Mouse (Mus musculus): ENCODE measurements around the gene AF067061. TPM values are rescaled to one million over a fixed set of nuclear protein-coding genes. Genes with fewer than 3 reads are reported as not detected.
"Not testable (repeated sequence)": the region's sequence is repeated elsewhere in the genome, so short reads cannot be mapped to it uniquely, and the experiment has no call there.

Gene AF067061
- total RNA-seq (2015; ENCODE audit: low replicate concordance): not detected in 2 replicates
- total RNA-seq (2017; ENCODE audit: low replicate concordance): not detected in 2 replicates

DNA sequence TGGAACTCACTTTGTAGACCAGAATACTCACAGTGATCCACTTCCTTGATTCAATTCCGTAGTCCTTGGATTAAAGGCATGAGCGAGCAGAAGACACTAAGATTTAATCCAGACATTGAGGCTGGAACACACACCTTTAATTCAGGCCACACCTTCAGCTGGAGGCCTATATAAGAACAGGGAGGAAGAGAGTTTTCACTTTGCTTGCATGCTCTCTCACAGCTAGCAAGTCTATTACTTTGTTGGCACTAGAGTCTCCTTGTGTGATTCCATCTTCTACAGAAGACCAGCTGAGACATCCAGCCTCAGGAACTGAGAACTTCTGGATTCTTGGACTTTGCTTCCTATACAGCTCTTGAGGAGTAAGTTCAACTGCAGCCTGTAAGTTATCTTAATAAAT is at the start of gene AF067061:
TSS of gene AF067061 (plus strand) at position 245 of the 400 bp plus-strand sequence.
- not testable (repeated sequence) for ATAC-seq (replicated peaks; ENCODE audit: low FRiP score, poor library complexity, severe bottlenecking)

DNA sequence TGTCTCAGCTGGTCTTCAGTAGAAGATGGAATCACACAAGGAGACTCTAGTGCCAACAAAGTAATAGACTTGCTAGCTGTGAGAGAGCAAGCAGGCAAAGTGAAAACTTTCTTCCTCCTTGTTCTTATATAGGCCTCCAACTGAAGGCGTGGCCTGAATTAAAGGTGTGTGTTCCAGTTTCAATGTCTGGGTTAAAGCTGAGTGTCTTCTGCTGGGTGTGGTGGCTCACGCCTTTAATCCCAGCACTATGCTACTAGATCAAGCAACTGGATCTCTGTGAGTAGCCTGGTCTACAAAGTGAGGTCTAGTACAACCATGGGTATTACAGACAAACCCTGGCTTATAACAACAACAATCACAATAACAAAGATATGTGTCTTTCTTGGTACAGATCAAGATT is 47.1 kb upstream of the AF067061 start, which contains the start of gene Gm21762:
TSS of gene Gm21762 (minus strand) at position 101 of the 400 bp plus-strand sequence.
- ATAC-seq (replicated peaks; ENCODE audit: low FRiP score, poor library complexity, severe bottlenecking): not testable (repeated sequence)

DNA sequence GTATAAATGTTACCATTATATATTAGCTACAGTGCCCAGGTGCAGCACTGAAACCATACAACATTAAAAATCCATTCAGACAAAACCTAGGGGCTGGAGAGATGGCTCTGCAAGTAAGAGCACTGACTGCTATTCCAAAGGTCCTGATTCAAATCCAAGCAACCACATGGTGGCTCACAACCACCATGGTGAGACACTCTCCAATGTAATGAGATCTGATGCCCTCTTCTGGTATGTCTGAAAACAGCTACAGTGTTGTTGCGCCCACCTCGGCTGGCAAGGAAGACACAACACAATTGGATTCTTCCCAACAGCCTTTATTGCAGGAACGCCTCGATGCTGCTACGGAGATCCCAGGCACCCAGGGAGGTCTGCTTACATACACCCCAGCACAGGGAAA is 42.0 kb upstream of the AF067061 start:
- not testable (repeated sequence) for ATAC-seq (replicated peaks; ENCODE audit: low FRiP score, poor library complexity, severe bottlenecking)

DNA sequence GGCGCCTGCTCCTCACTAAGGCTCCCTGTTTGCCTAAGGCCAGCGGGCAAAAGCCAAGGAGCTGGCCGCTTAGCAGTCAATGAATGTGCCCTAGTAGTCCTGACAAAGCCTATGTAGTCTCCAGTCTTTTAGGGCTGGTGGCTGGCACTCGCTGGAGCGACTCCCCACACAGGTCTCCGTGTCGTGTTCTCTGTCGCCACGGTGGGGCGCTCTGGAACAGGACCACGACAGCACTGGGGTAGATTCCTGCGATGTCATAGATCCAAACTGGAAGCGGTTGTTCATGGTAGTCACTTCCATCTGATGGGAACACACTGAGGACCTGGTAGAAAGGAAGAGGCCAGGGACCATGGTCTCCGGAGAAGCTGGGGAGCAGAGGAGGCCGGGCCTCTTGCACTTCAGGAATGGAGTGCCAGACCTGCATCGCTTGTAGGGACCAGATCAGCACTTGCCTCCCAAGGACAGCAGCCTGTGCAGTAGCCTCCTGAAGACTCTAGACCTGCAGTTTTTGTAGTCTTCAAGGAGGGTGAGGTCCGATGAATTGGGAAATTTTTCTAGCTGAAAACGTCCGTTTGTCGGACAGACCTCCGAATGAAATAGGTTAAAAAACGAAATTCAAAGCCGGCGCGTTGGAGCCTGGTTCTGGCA is 39.8 kb upstream of the AF067061 start:
- not testable (repeated sequence) for ATAC-seq (replicated peaks; ENCODE audit: low FRiP score, poor library complexity, severe bottlenecking)

DNA sequence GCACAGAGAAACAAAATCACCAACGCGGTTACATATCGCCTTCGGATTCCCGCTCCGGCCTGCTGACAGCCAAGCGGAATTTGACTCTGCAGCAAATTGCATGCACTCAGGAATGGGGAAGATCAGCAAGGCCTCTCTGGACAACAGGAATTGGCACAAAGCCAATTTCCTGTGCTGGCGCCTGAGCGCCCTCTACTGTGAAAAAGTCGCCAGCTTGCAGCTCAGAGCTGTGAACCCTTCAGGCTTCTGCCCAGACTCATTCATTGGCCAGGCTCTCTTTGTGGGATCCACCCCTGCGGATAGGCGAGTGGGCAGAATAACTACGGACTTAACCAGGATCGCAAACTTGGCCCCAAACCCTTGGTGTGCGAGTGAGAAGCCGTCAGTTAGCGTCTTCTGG is 31.1 kb upstream of the AF067061 start:
- ATAC-seq (replicated peaks; ENCODE audit: low FRiP score, poor library complexity, severe bottlenecking): not testable (repeated sequence)

DNA sequence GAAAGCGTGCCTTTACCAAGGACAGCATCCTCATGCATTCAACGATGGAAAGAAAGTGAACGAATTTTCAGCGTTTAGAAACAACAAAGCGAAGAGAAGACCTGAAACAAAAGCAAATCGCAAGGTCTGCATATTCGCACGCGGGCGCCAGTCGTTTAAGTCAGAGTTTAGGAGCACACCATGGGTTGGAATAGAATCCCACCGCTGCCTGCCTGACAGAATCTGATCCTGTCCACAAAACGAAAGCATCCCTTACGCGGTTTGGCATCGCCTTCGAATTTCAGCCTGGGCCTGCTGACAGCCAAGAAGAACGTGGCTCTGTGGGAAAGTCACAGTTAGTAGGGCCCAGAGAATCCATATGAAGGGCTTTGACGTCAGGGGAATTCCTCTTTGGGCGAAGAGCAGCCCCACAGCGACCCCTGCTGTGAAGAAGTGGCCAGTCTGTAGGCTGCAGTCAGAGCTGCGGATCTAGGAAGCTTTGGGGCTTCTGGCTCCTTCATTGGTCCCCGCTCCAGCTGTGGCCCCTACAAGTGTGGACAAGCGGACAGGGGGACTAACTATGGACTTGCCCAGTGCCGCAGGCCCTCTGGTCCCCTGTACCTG is 30.4 kb upstream of the AF067061 start:
- not testable (repeated sequence) for ATAC-seq (replicated peaks; ENCODE audit: low FRiP score, poor library complexity, severe bottlenecking)

DNA sequence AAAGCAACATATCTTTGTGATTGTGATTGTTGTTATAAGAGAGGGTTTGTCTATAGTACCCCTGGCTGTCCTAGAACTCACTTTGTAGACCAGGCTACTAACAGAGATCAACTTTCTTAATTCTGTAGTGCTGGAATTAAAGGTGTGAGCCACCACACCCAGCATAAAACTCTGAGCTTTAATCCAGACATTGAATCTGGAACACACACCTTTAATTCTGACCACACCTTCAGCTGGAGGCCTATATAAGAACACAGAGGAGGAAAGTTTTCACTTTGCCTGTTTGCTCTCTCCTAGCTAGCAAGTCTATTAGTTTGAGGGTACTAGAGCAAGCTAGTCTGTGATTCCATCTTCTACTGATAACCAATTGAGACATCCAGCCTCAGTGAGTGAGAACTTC is 24.1 kb upstream of the AF067061 start, which contains the start of gene Gm21731:
TSS of gene Gm21731 (plus strand) at position 301 of the 400 bp plus-strand sequence.
- ATAC-seq (replicated peaks; ENCODE audit: low FRiP score, poor library complexity, severe bottlenecking): not testable (repeated sequence)

DNA sequence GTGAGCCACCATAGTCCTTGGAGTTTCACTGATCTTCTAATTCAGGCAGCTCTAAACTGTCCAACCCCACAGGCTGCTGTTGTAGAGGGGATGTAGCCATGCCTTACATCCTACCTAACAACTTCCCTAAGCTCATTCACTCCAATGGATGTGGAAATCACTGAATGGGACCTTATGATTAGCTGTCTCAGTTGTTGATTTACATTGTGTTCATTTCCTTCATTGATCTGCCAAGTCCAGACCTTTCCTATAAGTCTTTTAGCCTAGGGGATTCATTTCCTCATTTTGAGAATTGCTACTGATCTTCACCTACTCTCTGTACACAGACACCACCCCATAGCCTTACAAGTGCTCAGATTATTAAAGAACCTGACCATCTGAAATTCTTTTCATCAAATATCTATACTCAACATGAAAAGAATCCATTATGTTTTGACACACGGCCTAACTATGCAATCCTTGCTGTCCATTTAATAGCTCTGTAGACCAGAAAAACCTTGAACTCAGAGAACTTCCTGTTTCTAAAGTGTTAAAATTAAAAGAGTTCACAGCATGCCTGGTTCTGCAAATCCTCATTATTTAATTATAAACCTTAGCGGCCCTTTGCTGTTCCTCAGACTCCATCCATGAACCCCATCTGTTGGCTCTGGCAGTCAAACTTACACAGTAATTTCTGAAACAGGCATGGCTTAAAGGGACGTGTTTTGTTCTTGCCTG is 11.5 kb upstream of the AF067061 start:
- not testable (repeated sequence) for ATAC-seq (replicated peaks; ENCODE audit: low FRiP score, poor library complexity, severe bottlenecking)

DNA sequence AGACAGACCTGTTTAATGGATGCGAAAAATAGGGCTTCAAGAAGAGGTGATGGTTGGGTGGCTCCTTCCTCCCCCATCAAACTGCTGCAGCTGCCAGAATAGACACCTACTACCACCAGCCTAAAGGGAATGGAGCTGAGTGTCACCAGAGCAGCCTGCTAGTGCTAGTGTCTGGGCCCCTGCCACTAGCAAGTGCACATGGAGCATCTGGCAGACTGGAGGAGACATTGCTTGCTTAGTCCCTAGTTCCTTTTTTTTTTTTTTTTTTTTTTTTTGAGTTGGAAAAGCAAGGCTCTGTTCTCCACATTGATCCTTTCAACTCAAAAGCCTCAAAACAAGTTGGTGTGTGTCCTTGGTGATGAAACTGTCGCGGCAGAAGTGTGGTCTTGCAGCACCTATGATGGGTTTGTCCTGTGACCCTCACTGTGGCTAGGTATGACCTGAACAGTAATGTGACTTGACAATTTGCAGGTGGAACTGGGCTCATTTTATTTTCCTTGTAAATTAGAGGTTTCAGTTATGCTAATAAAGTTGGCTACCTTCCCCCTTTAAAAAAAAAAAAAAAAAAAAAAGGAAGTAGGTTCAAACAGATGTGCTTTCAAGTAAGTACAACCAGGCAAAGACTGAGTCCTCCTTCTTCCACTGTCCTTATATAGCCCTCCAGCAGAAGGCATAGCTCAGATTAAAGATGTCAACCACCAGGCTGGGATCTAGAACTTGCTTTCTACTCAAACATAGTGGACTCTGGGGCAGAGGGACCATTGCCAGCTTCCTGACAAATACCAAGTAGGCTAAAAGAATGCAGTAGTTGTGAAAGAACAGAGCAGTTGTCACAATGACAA is 3.9 kb upstream of the AF067061 start:
- not testable (repeated sequence) for ATAC-seq (replicated peaks; ENCODE audit: low FRiP score, poor library complexity, severe bottlenecking)

DNA sequence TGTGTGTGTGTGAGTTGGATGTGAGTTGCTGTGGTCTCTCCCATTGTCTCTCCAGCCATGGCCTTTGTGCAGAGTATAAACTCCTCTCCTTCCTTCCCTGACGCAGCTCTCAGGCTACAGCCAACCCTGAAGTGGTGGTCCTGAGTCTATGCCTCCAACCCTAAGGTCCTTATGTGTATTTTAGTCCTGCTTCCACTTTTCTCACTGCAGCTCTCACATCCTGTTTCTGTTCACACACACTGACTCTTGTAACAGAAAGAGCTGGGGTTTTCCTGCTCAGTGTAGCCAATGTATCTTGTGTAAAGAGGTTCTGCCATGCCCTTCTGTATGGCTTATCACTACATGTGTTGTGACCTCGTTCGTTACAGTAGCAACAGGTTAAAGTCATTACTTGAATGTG is 3.2 kb upstream of the AF067061 start:
- not testable (repeated sequence) for ATAC-seq (replicated peaks; ENCODE audit: low FRiP score, poor library complexity, severe bottlenecking)

DNA sequence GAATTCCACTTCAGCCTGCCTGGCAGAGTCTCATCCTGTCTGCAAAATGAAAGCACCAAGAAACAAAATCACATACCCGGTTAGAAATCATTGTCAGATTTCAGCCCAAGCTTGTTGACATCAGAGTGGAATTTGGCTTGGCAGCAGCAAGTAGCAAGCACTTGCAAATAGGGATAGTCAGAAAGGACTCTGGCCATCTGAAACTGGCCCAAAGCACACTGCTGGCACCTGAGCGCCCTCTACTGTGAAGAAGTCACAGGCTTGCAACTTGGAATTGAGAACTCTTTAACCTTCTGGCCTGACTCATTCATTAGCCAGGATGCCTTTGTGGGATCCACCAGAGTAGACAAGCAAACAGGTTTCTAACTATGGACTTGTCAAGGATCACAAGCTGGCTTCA is 14.9 kb downstream of the AF067061 start:
- ATAC-seq (replicated peaks; ENCODE audit: low FRiP score, poor library complexity, severe bottlenecking): not testable (repeated sequence)

DNA sequence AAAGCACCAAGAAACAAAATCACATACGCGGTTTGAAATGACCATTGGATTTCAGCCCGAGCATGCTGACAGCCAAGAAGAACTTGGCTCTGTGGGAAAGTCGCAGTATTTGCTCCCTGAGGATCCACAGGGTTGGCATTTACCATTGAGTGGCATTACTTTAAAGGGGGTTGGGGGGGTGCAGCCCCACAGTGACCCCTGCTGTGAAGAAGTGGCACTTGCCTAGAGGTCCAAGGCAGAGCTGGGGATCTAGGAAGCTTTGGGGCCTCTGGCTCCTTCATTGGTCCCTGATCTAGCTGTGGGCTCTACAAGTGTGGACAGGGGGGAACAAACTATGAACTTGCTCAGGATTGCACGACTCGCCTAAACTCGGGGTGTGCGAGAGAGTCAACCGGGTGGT is 15.9 kb downstream of the AF067061 start:
- no peak for ATAC-seq (replicated peaks; ENCODE audit: low FRiP score, poor library complexity, severe bottlenecking)

DNA sequence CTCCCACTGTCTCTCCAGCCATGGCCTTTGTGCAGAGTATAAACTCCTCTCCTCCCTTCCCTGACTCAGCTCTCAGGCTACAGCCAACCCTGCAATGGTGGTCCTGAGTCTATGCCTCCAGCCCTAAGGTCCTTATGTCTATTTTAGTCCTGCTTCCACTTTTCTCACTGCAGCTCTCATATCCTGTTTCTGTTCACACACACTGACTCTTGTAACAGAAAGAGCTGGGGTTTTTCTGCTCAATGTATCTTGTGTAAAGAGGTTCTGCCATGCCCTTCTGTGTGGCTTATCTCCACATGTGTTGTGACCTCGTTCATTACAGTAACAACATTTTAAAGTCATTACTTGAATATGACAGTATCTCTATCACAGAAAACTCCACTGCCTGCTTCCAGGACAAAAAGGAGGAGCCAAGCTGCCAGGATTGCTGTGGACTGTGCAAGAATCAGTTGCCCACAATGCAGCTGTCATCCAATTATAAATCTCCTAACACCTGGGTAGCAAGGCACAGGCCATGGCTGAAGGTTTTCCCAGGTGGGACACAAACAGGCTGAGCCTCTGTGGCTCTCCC is 36.5 kb downstream of the AF067061 start:
- no peak for ATAC-seq (replicated peaks; ENCODE audit: low FRiP score, poor library complexity, severe bottlenecking)

DNA sequence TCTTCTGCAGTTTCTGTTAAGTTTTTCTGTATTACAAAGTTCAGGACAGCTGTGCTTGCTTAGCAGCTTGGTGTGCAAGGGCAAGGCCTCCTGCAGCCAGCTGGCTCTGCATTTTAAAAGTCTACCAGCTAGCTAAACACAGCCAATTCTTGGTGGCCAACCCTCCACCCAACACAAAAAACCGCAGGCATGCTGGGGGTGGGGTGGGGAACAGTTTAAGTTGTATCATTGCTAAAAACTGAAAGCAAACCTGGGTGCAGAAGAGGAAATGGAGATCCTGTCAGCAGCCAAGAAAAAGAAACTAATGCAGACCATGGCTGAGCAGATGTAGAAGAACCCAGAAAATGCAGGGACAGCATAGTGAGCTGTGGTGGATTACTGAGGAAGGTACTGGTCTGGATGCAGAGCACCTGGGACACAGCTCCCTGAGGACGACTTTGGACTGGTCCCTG is 37.1 kb downstream of the AF067061 start, which contains the start of gene BC147527:
TSS of gene BC147527 (plus strand) at position 402 of the 452 bp plus-strand sequence.
- no peak for ATAC-seq (replicated peaks; ENCODE audit: low FRiP score, poor library complexity, severe bottlenecking)

DNA sequence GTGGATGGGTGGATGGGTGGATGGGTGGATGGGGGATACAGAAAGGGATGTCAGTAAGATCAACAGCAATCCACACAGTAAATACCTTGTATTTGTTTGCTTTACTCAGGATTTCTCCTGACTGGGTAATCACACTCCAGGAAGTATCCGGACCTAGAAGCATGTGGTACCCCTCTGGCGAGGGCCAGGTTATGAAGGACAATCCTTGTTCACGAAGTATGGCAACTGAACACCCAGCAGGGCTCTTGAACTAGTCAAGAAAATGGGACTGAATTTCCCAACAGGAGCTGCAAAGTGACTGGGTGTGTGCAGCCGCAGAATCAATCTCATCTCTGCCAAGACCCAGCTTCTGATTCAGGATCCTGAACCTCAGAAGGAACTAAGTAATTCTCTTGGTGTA is 37.9 kb downstream of the AF067061 start:
- no peak for ATAC-seq (replicated peaks; ENCODE audit: low FRiP score, poor library complexity, severe bottlenecking)

DNA sequence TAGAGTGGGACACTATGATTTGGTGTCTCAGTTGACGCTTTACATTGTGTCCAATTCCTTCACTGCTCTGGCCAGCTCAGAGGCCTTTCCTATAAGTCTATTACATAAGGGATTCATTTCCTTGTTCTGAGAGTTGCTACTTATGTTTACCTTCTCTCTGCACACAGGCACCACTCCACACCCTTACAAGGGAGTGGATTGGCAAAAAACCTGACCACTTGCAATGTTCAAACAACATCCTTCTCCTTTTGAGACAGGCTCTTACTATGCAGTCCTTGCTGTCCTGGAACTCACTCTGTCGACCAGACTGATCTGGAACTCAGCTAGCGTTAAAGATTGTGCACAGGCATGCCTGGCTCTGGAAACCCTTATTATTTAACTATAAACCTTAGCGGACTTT is 47.8 kb downstream of the AF067061 start:
- no peak for ATAC-seq (replicated peaks; ENCODE audit: low FRiP score, poor library complexity, severe bottlenecking)

DNA sequence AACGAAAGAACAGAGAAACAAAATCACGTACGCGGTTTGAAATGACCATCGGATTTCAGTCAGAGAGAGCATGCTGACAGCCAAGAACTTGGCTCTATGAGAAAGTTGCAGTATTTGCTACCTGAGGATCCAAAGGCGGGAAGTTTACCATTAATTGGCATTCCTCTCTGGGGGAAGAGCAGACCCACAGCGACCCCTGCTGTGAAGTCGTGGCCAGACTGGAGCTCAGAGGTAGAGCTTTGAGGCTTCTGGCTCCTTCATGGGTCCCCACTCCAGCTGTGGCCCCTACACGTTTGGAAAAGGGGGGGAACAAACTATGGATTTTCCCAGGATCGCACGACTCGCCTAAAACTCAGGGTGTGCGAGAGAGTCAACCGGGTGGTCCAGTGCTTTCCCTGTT is 50.7 kb downstream of the AF067061 start:
- no peak for ATAC-seq (replicated peaks; ENCODE audit: low FRiP score, poor library complexity, severe bottlenecking)
